Comparison of ENCODE assay signal across 10 mouse cellular contexts in the genomic region with DNA sequence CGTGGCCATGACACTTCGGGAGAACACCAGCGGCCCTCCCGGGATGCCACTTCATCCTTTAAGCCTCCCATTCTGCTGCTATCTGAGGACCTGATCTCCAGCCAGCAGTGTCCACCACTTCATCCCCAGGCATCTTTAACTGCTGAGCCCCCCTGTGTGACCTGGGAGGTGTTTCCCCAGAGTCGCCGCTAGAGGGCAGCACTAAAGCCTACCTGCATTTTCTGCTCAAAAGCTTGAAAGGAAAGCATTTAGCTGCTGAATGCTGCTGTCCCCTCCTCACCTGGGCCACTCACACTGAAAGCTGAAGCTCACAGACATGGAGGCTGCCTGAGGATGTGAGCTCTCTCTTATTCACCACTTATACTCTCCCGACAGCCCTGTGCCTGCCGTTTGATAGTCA. TPM values are rescaled to one million over a fixed set of nuclear protein-coding genes. Genes with fewer than 3 reads are reported as not detected.
DNase-seq lines count a peak whose midpoint lies in the region; ATAC-seq and TF ChIP-seq lines count a peak whose summit lies in the region.
"Not testable (repeated sequence)": the region's sequence is repeated elsewhere in the genome, so short reads cannot be mapped to it uniquely, and the experiment has no call there.
"Had no signal": no experiment of that assay in that cellular context is flagged by ENCODE, and none has a peak within 500 bp of the region (broad histone marks: within the 10 kb centered on the region; RNA-seq: fewer than 3 reads in every experiment).

No protein-coding gene starts in this region.

- H3K36me3 ChIP-seq in neural tube, embryonic 12.5 days; thymus, adult 2 months (ENCODE audit: control insufficient read depth, insufficient read depth, low read length): not testable (repeated sequence)

- H3K4me1 ChIP-seq in bone marrow macrophage, adult 2 months (ENCODE audit: control insufficient read depth, insufficient read depth, low read length); neural tube, embryonic 12.5 days; thymus, adult 2 months (replicated peaks; ENCODE audit: control insufficient read depth, insufficient read depth, low read length): not testable (repeated sequence)

- WGBS in neural tube, embryonic 12.5 days, result 16% methylated on average over 8 of the region's 8 CpGs
- 29% methylated on average over 8 of the region's 8 CpGs for WGBS in thymus, adult 2 months

- not testable (repeated sequence) for H3K4me2 ChIP-seq in neural tube, embryonic 12.5 days (replicated peaks)

- not testable (repeated sequence) for H3K27ac ChIP-seq in bone marrow macrophage, adult 2 months (ENCODE audit: insufficient read depth, low read depth, low read length); neural tube, embryonic 12.5 days; thymus, adult 2 months (ENCODE audit: control insufficient read depth, insufficient read depth, low read length)

- TF ChIP-seq CTCF in bone marrow macrophage, adult 2 months (IDR thresholded peaks at IDR 0.05; ENCODE audit: low read depth, low read length), result peak; percentile 82
- TF ChIP-seq CTCF in thymus, adult 2 months (IDR thresholded peaks at IDR 0.05; ENCODE audit: borderline replicate concordance, control insufficient read depth, extremely low read depth, insufficient read depth, low read length, poor library complexity), result peak; percentile 78; the same call in 1 of the 2 replicates

- H3K4me3 ChIP-seq in bone marrow macrophage, adult 2 months (ENCODE audit: insufficient read depth, low read length); neural tube, embryonic 12.5 days; thymus, adult 2 months (ENCODE audit: control insufficient read depth, insufficient read depth, low read length): not testable (repeated sequence)

- not testable (repeated sequence) for H3K9ac ChIP-seq in neural tube, embryonic 12.5 days

- H3K9me3 ChIP-seq in neural tube, embryonic 12.5 days, result not testable (repeated sequence)

- peak; percentile 58 for DNase-seq in CD4-positive, CD25-positive, alpha-beta regulatory T cell, adult 2 months (ENCODE audit: low read depth, low spot score)
- DNase-seq in embryo, embryonic 9.5 days (ENCODE audit: extremely low spot score), result peak; percentile 51
- DNase-seq in heart, adult 8-10 months (ENCODE audit: low spot score), result peak; percentile 2
- DNase-seq in kidney, postnatal 14 days, result peak; percentile 29
- peak; percentile 6 to 16 for DNase-seq in lung, adult 18-20 months
- DNase-seq in thymus, adult 2 months, result peak; percentile 35

- peak; percentile 56 for ATAC-seq in neural tube, embryonic 12.5 days (ENCODE audit: low FRiP score, low read depth)

- TF ChIP-seq POLR2A in bone marrow macrophage, adult 2 months (IDR thresholded peaks at IDR 0.05; ENCODE audit: borderline replicate concordance, low read depth, low read length); thymus, adult 2 months (IDR thresholded peaks at IDR 0.05; ENCODE audit: control insufficient read depth, extremely low read depth, insufficient read depth, low read length, poor library complexity): not testable (repeated sequence)

- H3K27me3 ChIP-seq in neural tube, embryonic 12.5 days (replicated peaks); thymus, adult 2 months (ENCODE audit: control insufficient read depth, insufficient read depth, low read length): not testable (repeated sequence)

RNA-seq across cellular contexts. Expression of a gene that starts 12.9 kb away (rescaled TPM):
- polyA plus RNA-seq in bone marrow macrophage, adult 2 months (2012; ENCODE audit: insufficient read depth, insufficient read length, missing spikeins), result not detected in 2 replicates
- total RNA-seq in heart, adult 8-10 months (2022), result not detected
- polyA plus RNA-seq in neural tube, embryonic 12.5 days (2016; fragmentation: Nextera tagmentation; extraction: Ambion mirVana), result not detected in 2 replicates
- polyA plus RNA-seq in thymus, adult 2 months (2012; rRNA removed), result 0.28 TPM in 1 of 2 replicates, not detected in the other
- total RNA-seq: left cerebral cortex, postnatal 25 days had no signal
- polyA plus RNA-seq: gonadal fat pad, adult 2 months had no signal

RNA-seq across cellular contexts. Expression of a gene that starts 15.3 kb away (rescaled TPM):
- not detected in 2 replicates for polyA plus RNA-seq in bone marrow macrophage, adult 2 months (2012; ENCODE audit: insufficient read depth, insufficient read length, missing spikeins)
- 1 to 10 TPM; 1.4 to 4.4 (median 2.6) TPM for total RNA-seq in heart, adult 8-10 months (2022)
- not detected in 2 replicates for polyA plus RNA-seq in neural tube, embryonic 12.5 days (2016; fragmentation: Nextera tagmentation; extraction: Ambion mirVana)
- 1.4 and 2.1 TPM in 2 replicates for polyA plus RNA-seq in thymus, adult 2 months (2012; rRNA removed)

RNA-seq across cellular contexts. Expression of a gene that starts 25.7 kb away (rescaled TPM):
- not detected in 2 replicates for polyA plus RNA-seq in bone marrow macrophage, adult 2 months (2012; ENCODE audit: insufficient read depth, insufficient read length, missing spikeins)
- total RNA-seq in heart, adult 8-10 months (2022), result not detected
- not detected in 2 replicates for polyA plus RNA-seq in neural tube, embryonic 12.5 days (2016; fragmentation: Nextera tagmentation; extraction: Ambion mirVana)
- polyA plus RNA-seq in thymus, adult 2 months (2012; rRNA removed), result 0.36 TPM in 1 of 2 replicates, not detected in the other
- total RNA-seq: left cerebral cortex, postnatal 25 days had no signal
- polyA plus RNA-seq: gonadal fat pad, adult 2 months had no signal

RNA-seq across cellular contexts. Expression of a gene that starts 27.7 kb away (rescaled TPM):
- not detected in 2 replicates for polyA plus RNA-seq in bone marrow macrophage, adult 2 months (2012; ENCODE audit: insufficient read depth, insufficient read length, missing spikeins)
- total RNA-seq in heart, adult 8-10 months (2022), result not detected
- 0.70 TPM in 1 of 2 replicates, not detected in the other for polyA plus RNA-seq in neural tube, embryonic 12.5 days (2016; fragmentation: Nextera tagmentation; extraction: Ambion mirVana)
- 0.19 TPM in 1 of 2 replicates, not detected in the other for polyA plus RNA-seq in thymus, adult 2 months (2012; rRNA removed)
- total RNA-seq: left cerebral cortex, postnatal 25 days had no signal
- polyA plus RNA-seq: gonadal fat pad, adult 2 months had no signal

RNA-seq across cellular contexts. Expression of a gene that starts 38.2 kb away (rescaled TPM):
- polyA plus RNA-seq in bone marrow macrophage, adult 2 months (2012; ENCODE audit: insufficient read depth, insufficient read length, missing spikeins), result not detected in 2 replicates
- not detected for total RNA-seq in heart, adult 8-10 months (2022)
- 2.1 and 2.3 TPM in 2 replicates for polyA plus RNA-seq in neural tube, embryonic 12.5 days (2016; fragmentation: Nextera tagmentation; extraction: Ambion mirVana)
- 0.65 and 0.71 TPM in 2 replicates for polyA plus RNA-seq in thymus, adult 2 months (2012; rRNA removed)
- polyA plus RNA-seq: gonadal fat pad, adult 2 months had no signal

Comparison
In these comparisons a context has a peak if more than half of its experiments do, and no peak if none do; other contexts are left out.
1. DNase-seq: peak in every context shown above with its lines; median percentile 58 in CD4-positive, CD25-positive, alpha-beta regulatory T cell, adult 2 months; 51 in embryo, embryonic 9.5 days; 35 in thymus, adult 2 months; 29 in kidney, postnatal 14 days; 11 in lung, adult 18-20 months; 2 in heart, adult 8-10 months.